Mouse (Mus musculus) G1E (cell line): ENCODE data around the gene Ermard. TPM values are rescaled to one million over a fixed set of nuclear protein-coding genes. Genes with fewer than 3 reads are reported as not detected.

ENCODE experiments used
- ATAC-seq: 2 replicates; pipeline ENCODE4 v1.8.0; 2016; ENCODE audit warnings: mild to moderate bottlenecking; ENCODE audit not compliant: insufficient number of reproducible peaks, poor library complexity, low FRiP score, severe bottlenecking; ENCODE audit errors: extremely low read depth
- DNase-seq: peaks from one replicate; pipeline ENCODE4 v3.0.0; 2012; ENCODE audit warnings: low spot score
- H3K27me3 ChIP-seq: 2 replicates; pipeline ENCODE4 v1.6.1; 2012; ENCODE audit warnings: mild to moderate bottlenecking, low read length, inconsistent platforms; ENCODE audit not compliant: insufficient read depth
- H3K36me3 ChIP-seq: replicated peaks from 2 replicates; pipeline ENCODE3; 2012; ENCODE audit warnings: mild to moderate bottlenecking, inconsistent platforms
- H3K4me1 ChIP-seq: 2 replicates; pipeline ENCODE4 v1.6.1; 2012; ENCODE audit warnings: low read depth, low read length, inconsistent platforms, mixed read lengths; ENCODE audit not compliant: insufficient read depth
- H3K4me3 ChIP-seq: 2 replicates; pipeline ENCODE4 v1.5.1; 2012; ENCODE audit warnings: low read depth, mild to moderate bottlenecking, inconsistent platforms, low read length, moderate library complexity, mixed read lengths
- H3K9me3 ChIP-seq: replicated peaks from 2 replicates; pipeline ENCODE4 v1.6.1; 2012; ENCODE audit warnings: inconsistent platforms
- CTCF ChIP-seq: IDR thresholded peaks from 2 replicates; pipeline ENCODE4 v1.5.1; 2012; ENCODE audit warnings: low read depth, low read length, inconsistent platforms, mixed read lengths
- GATA1 ChIP-seq: IDR thresholded peaks from 2 replicates; pipeline ENCODE4 v1.6.1; 2012; ENCODE audit warnings: borderline replicate concordance, low read length, inconsistent platforms, mixed read lengths
- GATA2 ChIP-seq: IDR thresholded peaks from 2 replicates; pipeline ENCODE4 v1.6.1; 2012; ENCODE audit warnings: low read depth, low read length, inconsistent platforms, borderline replicate concordance
- POLR2AphosphoS5 ChIP-seq: IDR thresholded peaks from 2 replicates; pipeline ENCODE4 v1.6.1; 2012; ENCODE audit warnings: low read depth, low read length, inconsistent platforms; ENCODE audit not compliant: insufficient replicate concordance
- TAL1 ChIP-seq: conservative IDR thresholded peaks from 2 replicates; pipeline ENCODE4 v1.6.1; 2012; ENCODE audit warnings: low read depth, low read length, inconsistent platforms, mixed read lengths
- polyA plus RNA-seq: library from polyadenylated mRNA; stranded (reverse); fragments of >175 nt; gene quantifications from 2 replicates; pipeline ENCODE4 v1.2.3, GENCODE M21; 2012
- total RNA-seq, 2 experiments: library from RNA; stranded (forward) in 1 of 2; stranded (reverse) in 1 of 2; fragments of 200-1000 nt in 1 of 2; fragments of >200 nt in 1 of 2; fragmentation: Nextera tagmentation in 1 of 2; gene quantifications; 2 replicates each; pipeline ENCODE4 v1.2.3; 2014 to 2017

The Ermard gene
- total and polyA plus RNA-seq, 3 experiments = 2.2 to 268 (median 138) TPM

DNA sequence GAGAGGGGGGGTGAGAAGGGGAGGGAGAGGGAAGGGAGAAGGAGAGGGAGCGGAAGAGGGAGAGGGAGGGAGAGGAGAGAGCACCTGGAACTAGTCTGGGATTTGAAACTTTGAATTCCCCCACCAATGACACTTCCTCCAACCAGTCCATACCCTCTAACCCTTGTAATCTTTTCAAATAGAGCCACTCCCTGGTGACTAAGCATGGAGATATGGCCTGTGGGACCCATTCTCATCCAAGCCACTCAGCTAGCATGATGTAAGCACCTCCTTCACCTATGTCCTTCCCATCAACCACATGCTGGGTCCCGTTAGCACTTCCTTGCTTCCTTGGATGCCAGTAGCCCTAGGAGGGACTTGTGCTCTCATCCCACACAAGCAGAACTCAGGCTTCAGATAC lies 44.0 kb downstream of the Ermard start:
- H3K9me3 ChIP-seq = no peaks in the 10 kb centered on the region
- TF ChIP-seq GATA2 = no peak
- no peak for TF ChIP-seq TAL1
- no peak for TF ChIP-seq GATA1
- TF ChIP-seq POLR2AphosphoS5 = no peak
- no peak for TF ChIP-seq CTCF
- H3K4me3 ChIP-seq = no peak overlapping the region; the same call in 1 of the 2 replicates
- ATAC-seq = no peak
- no peaks in the 10 kb centered on the region for H3K36me3 ChIP-seq
- peaks cover 51% of the 10 kb centered on the region for H3K4me1 ChIP-seq
- H3K27me3 ChIP-seq = peaks cover 18% of the 10 kb centered on the region
- DNase-seq = no peak

DNA sequence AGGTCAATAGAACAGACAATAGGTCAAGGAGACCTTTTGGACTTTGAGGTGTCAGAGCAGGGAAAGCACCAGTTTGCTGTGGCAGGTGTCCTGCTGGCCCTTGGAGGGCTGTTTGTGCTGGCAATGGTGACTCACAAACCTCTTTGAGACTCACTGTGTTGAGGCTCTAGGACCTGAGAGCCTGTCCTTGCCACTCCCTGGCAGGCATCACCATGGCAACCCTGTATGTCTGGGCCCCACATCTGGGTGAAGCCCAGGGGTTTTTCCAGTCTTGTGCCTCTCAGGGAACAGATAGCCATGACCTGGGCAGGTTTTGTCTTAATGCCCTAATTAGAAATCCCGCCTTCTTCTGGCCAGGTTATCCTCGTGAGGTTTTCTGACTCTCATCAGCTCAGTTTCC lies 47.2 kb downstream of the Ermard start:
- H3K27me3 ChIP-seq = peaks cover 19% of the 10 kb centered on the region
- no peak overlapping the region for H3K4me3 ChIP-seq
- no peaks in the 10 kb centered on the region for H3K36me3 ChIP-seq
- TF ChIP-seq GATA2 (no peak), POLR2AphosphoS5 (no peak), CTCF (no peak), GATA1 (no peak), TAL1 (no peak)
- no peaks in the 10 kb centered on the region for H3K9me3 ChIP-seq
- DNase-seq (no peak), ATAC-seq (no peak)
- peaks cover 44% of the 10 kb centered on the region for H3K4me1 ChIP-seq

DNA sequence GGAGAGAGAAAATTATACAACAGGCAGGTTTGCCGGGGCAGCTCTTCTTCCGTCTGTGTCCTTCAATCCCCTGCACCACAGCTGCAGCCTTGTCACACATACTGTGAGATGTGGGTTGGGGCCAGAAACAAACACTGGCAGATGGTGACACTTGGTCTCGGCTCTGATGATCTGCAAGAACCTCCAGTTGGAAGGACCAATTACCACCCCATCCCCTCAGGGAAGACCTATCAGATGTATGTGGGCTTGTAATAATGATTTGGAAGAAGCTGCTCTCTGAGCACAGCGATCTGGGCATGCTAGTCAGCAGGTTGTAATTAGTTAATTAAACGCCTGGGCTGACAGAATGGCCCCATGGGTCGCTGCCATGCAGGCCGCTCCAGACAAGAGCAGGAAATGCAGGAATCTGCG lies 47.6 kb downstream of the Ermard start:
- H3K4me3 ChIP-seq = no peak overlapping the region
- peaks cover 23% of the 10 kb centered on the region for H3K27me3 ChIP-seq
- H3K4me1 ChIP-seq = peaks cover 43% of the 10 kb centered on the region
- ATAC-seq (no peak), DNase-seq (no peak)
- H3K36me3 ChIP-seq = no peaks in the 10 kb centered on the region
- H3K9me3 ChIP-seq = no peaks in the 10 kb centered on the region
- TF ChIP-seq TAL1 (no peak), POLR2AphosphoS5 (no peak), GATA2 (no peak), CTCF (no peak), GATA1 (no peak)

DNA sequence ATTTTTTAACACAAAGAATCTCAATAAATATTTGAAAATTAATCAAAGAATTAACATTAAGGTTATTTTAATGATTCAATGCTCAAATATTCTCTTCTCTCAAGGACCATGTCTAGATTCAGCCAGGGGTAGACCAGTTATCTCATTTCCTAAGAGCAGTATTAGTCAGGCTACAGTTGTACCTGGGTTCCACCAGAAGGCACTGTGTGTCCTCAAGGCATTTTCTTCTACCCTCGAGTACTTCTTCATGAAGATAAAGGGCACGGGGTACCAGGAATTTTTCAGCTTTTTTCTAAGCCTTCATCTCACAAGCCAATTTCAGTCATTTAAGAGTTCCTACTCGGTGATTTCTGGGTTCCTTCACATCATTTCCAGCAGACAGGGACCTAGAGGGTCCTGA lies 50.7 kb downstream of the Ermard start:
- DNase-seq (no peak), ATAC-seq (no peak)
- peaks cover 46% of the 10 kb centered on the region for H3K27me3 ChIP-seq
- H3K4me3 ChIP-seq = no peak overlapping the region
- no peaks in the 10 kb centered on the region for H3K9me3 ChIP-seq
- TF ChIP-seq GATA1 (no peak), TAL1 (no peak), POLR2AphosphoS5 (no peak), GATA2 (no peak), CTCF (no peak)
- H3K36me3 ChIP-seq = no peaks in the 10 kb centered on the region
- H3K4me1 ChIP-seq = peaks cover 17% of the 10 kb centered on the region

DNA sequence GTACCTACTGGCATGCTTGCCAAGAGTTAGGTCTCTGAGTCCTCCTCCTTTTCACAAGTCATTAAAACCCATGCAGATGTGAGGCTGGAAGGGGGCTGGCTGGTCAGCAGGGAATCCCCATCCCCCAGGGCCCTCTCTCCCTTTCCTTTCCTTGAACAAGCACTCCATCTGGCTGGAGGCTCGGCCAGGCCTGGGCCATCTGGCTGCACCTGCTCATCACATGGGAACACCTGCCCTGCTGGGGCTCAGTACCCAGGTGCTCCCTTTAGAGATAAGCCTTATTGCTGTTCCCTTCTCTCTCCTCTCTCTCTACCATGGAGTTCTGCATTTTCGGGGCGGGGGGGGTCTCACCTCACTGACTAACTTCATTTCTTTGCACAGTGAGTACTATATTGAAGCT lies 52.5 kb downstream of the Ermard start:
- TF ChIP-seq GATA1 (no peak), GATA2 (no peak), CTCF (no peak), TAL1 (no peak), POLR2AphosphoS5 (no peak)
- H3K9me3 ChIP-seq = no peaks in the 10 kb centered on the region
- H3K27me3 ChIP-seq = peaks cover 47% of the 10 kb centered on the region
- no peaks in the 10 kb centered on the region for H3K36me3 ChIP-seq
- ATAC-seq (no peak), DNase-seq (no peak)
- H3K4me3 ChIP-seq = no peak overlapping the region
- H3K4me1 ChIP-seq = peaks cover 5% of the 10 kb centered on the region

DNA sequence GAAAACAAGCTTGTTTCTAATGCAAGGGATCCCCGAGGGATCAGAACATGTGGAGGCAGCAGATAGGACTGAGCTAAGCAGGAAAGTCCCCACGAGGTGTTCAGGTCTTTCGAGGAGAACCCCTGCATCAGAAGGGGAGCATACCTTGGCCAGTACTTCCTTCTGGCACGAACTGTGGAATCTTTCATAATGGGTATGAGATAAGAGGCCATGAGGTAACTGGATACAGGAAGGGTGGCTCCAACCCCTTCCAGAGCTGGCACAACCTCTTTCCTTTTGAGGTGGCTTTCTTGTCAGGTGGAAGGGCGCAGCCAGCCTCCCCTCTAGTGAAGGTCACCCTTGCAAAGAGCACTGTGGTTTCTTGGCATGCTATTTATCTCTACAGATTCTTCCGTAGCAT lies 55.8 kb downstream of the Ermard start:
- DNase-seq (no peak), ATAC-seq (no peak)
- H3K27me3 ChIP-seq = peaks cover 48% of the 10 kb centered on the region
- no peak for TF ChIP-seq CTCF
- TF ChIP-seq GATA2 = no peak
- TF ChIP-seq GATA1 = no peak
- no peak for TF ChIP-seq TAL1
- TF ChIP-seq POLR2AphosphoS5 = no peak
- no peak overlapping the region for H3K4me3 ChIP-seq
- H3K4me1 ChIP-seq = peaks cover 4% of the 10 kb centered on the region
- H3K9me3 ChIP-seq = no peaks in the 10 kb centered on the region
- H3K36me3 ChIP-seq = no peaks in the 10 kb centered on the region

DNA sequence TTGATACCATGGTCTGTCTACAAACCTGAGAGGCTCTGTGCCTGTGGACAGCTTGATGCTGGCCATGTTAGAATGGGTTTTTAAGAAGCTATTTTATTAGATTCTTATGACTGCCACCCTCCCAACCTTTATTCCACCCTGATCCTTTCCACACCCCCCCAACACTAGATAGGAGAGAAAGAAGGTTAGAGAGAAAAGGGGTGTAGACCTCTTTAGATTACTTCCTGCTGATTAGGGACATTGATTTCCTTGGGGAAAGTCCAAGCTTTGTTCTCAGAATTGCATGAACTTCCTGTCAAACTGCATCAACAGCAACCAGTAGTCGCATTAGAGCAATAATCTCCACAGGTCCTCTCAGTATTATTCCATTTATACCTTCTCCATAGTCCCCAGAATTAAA lies 57.7 kb downstream of the Ermard start:
- no peak for DNase-seq
- Histone ChIP-seq H3K36me3 (no peaks in the 10 kb centered on the region), H3K27me3 (peaks cover 49% of the 10 kb centered on the region), H3K4me1 (peaks cover under 1% of the 10 kb centered on the region; the same call in 1 of the 2 replicates), H3K9me3 (no peaks in the 10 kb centered on the region), H3K4me3 (no peak overlapping the region)
- ATAC-seq = no peak
- TF ChIP-seq TAL1 (no peak), GATA2 (no peak), POLR2AphosphoS5 (no peak), GATA1 (no peak), CTCF (no peak)
